Mouse (Mus musculus): ENCODE data around the gene Sdhc.
"Not testable (repeated sequence)": the region's sequence is repeated elsewhere in the genome, so short reads cannot be mapped to it uniquely, and the experiment has no call there.

Sdhc gene

GRCm38 (mm10) chr1:171079825-171080224 lies 70.6 kb downstream of the Sdhc start:
- DNase-seq (ENCODE audit: low read depth, low spot score): not testable (repeated sequence)

DNA sequence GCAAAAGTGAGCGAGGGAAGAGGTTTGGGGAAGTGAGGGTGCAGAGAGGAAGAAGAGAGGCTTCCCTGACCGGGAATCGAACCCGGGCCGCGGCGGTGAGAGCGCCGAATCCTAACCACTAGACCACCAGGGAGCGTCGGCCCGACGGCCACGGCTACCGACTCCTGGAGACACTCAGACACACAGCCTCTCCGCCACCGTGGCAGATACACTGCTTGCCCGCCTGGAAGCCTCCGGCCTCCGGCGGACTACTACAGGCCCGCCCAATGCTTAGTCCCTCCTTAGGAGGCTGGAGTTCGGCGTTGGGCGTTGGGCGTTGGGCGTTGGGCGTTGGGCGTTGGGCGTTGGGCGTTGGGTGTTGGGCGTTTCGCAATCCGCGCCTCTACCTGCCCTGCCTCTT lies 71.1 kb downstream of the Sdhc start:
- DNase-seq (ENCODE audit: low read depth, low spot score): not testable (repeated sequence)

DNA sequence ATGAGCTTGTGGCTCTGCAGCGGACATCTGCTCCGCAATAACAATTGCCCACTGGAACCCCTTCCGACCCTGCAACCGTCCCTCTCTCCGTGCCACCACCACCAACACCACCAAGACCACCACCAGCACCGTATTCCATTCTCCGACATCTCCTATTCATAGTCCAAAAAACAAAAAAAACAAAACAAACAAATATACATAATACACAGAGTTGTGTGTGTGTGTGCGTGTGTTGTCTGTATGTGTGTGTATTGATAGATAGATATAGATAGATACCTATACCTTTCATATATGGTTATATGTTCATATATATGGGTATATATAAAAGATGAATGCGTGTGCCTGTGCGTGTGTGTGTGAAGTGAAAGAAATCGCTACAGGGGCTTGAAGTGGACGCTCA lies 72.0 kb downstream of the Sdhc start:
- DNase-seq (ENCODE audit: low read depth, low spot score): not testable (repeated sequence)

DNA sequence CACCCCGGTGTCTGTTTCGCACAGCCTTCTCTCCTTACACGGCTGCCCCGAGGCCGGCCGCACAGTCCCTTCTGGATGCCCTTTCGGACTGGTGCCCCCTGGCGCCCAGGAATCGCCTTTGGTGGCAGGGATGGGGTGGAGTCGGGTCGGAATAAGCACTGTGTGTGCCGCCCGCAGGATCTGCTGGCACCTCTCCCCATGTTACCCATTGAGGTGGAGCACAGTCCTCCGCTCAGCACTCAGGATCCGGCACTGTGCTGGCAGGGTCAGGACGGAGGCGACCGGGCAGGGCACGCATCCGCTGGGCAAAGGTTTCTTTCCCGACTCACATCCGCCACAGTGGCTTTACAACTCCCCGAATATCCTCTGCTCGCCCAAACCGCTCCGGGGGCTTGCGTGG lies 72.4 kb downstream of the Sdhc start:
- not testable (repeated sequence) for DNase-seq (ENCODE audit: low read depth, low spot score)

DNA sequence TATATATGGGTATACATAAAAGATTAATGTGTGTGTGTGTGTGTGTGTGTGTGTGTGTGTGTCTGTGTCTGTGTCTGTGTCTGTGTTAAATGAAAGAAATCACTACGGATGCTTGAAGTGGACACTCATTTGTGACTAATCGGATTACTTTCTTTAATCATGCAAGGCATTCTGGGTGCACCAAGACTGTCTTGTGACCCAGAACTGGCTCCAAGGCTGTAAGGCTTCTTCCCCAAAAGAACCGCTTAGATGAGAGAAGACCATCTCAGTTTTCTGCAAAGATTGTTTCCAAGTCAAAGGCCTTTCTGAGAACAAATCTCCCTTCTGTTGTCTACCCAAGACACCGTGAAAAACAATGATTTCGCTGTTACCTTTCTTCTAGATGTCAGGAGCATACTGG lies 73.2 kb downstream of the Sdhc start:
- not testable (repeated sequence) for DNase-seq (ENCODE audit: low read depth, low spot score)
